Mouse (Mus musculus) liver, postnatal 0 days (tissue): ENCODE data around the gene Scn4a. TPM values are rescaled to one million over a fixed set of nuclear protein-coding genes. Genes with fewer than 3 reads are reported as not detected.
A peak's percentile ranks its signal among the peaks of the same experiment; 100 is the strongest.

Experiments
- ATAC-seq: fragments of 200-750 bp; cut with Nextera tagmentation; 2 replicates; pipeline ENCODE4 v1.8.0; 2017; ENCODE audit warnings: mild to moderate bottlenecking, moderate library complexity
- DNase-seq: peaks from one replicate; pipeline ENCODE4 v3.0.0-alpha.2; 2016
- H3K27ac ChIP-seq: fragments of 300-500 bp; sonication (generic); 2 replicates; pipeline ENCODE4 v1.5.1; 2014; ENCODE audit warnings: antibody characterized with exemption, moderate library complexity, mild to moderate bottlenecking, low read depth
- H3K27me3 ChIP-seq: fragments of 300-500 bp; sonication (generic); 2 replicates; pipeline ENCODE4 v1.6.1; 2014; ENCODE audit warnings: low read length, control low read depth, mixed read lengths; ENCODE audit not compliant: insufficient read depth
- H3K36me3 ChIP-seq: fragments of 300-500 bp; sonication (generic); replicated peaks from 2 replicates; pipeline ENCODE4 v1.6.1; 2014; ENCODE audit warnings: mild to moderate bottlenecking, control low read depth, low read length, moderate library complexity, mixed read lengths; ENCODE audit not compliant: insufficient read depth
- H3K4me1 ChIP-seq: fragments of 300-500 bp; sonication (generic); 2 replicates; pipeline ENCODE4 v1.6.1; 2014; ENCODE audit warnings: antibody characterized with exemption, mild to moderate bottlenecking, control low read depth; ENCODE audit not compliant: insufficient read depth
- H3K4me2 ChIP-seq: fragments of 300-500 bp; sonication (generic); 2 replicates; pipeline ENCODE4 v1.6.1; 2014; ENCODE audit warnings: low read depth, mild to moderate bottlenecking, low read length, moderate library complexity, mixed read lengths
- H3K4me3 ChIP-seq: fragments of 300-500 bp; sonication (generic); 2 replicates; pipeline ENCODE4 v1.5.1; 2014; ENCODE audit warnings: low read depth, low read length
- H3K9ac ChIP-seq: fragments of 300-500 bp; sonication (generic); replicated peaks from 2 replicates; pipeline ENCODE4 v1.6.1; 2014; ENCODE audit warnings: mild to moderate bottlenecking, moderate library complexity
- H3K9me3 ChIP-seq: fragments of 300-500 bp; sonication (generic); 2 replicates; pipeline ENCODE4 v1.6.1; 2016; ENCODE audit warnings: mild to moderate bottlenecking, control low read depth, low read length, mixed read lengths
- CTCF ChIP-seq: sonication (generic); IDR thresholded peaks from 2 replicates; pipeline ENCODE4 v1.5.1; 2016; ENCODE audit warnings: antibody characterized with exemption, low read depth
- EP300 ChIP-seq: IDR thresholded peaks from 2 replicates; pipeline ENCODE4 v1.6.1; 2016; ENCODE audit warnings: antibody characterized with exemption, low read depth, mild to moderate bottlenecking
- WGBS: fragments of 180-500 bp; shearing (Covaris S2); extraction: QIAGEN DNeasy Blood & Tissue Kit; methylation state at CpG from one replicate; pipeline ENCODE4 v1.1.7; 2014; ENCODE audit not compliant: insufficient replicate concordance; 5-methylcytosine and 5-hydroxymethylcytosine counted together
- polyA plus RNA-seq: library from polyadenylated mRNA; unstranded; fragments of >200 nt; fragmentation: Nextera tagmentation; extraction: Ambion mirVana; gene quantifications from 2 replicates; pipeline ENCODE4 v1.2.1, GENCODE M21; 2015

Scn4a gene
- polyA plus RNA-seq, 1 experiment from 2014 or later, result 0.06 TPM

DNA sequence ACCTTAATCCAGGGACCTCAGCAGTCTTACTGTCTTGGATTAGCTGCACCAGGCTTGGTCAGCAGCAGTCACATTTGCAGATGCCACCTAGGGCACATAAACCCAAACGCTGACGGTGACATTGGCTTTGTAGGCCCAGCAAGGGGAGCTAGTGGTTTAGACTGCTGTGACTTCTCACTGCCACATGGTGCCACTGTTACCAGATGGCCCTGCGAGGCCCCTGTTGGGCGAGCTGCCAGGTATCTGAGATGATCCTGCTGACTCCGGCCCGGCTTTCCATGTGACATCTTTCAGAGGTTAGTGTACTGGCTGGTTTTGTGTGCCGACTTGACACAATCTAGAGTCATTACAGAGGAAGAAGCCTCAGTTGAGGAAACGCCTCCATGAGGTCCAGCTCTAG is 63.7 kb downstream of the Scn4a start:
- no peaks in the 10 kb centered on the region for H3K9me3 ChIP-seq
- no peak overlapping the region for H3K4me3 ChIP-seq
- no peak overlapping the region for H3K9ac ChIP-seq
- peak; percentile 71 for DNase-seq
- no peak for TF ChIP-seq EP300
- peak; percentile 58 for TF ChIP-seq CTCF
- H3K4me2 ChIP-seq, result no peak overlapping the region
- no peaks in the 10 kb centered on the region for H3K36me3 ChIP-seq
- 60% methylated on average over 8 of the region's 8 CpGs for WGBS
- H3K27me3 ChIP-seq, result no peaks in the 10 kb centered on the region
- ATAC-seq, result peak; percentile 64; the same call in 1 of the 2 replicates
- no peak overlapping the region for H3K27ac ChIP-seq
- no peaks in the 10 kb centered on the region for H3K4me1 ChIP-seq

DNA sequence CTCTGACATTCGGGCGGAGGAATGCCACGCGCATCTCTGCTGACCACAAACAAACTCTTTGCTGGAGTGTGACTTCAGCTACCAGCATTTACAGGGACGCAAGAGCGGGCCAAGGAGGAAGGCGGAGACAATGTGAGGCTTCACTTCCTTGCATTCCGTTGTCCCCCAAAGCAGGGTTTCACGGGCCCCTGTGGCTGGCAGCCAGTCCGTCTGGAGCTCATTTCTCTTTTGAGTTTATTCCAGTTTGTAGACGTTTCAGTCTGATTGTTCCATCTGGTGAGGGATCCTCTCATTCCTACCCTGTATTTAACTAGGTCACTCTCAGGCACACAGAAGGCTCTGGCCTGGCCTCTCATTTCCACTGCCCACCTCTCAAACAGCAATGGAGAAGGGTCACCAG is 66.1 kb downstream of the Scn4a start:
- H3K36me3 ChIP-seq, result no peaks in the 10 kb centered on the region
- H3K27ac ChIP-seq, result no peak overlapping the region
- H3K4me3 ChIP-seq, result no peak overlapping the region
- no peak for TF ChIP-seq EP300
- no peak for TF ChIP-seq CTCF
- no peaks in the 10 kb centered on the region for H3K4me1 ChIP-seq
- no peak for DNase-seq
- H3K4me2 ChIP-seq, result no peak overlapping the region
- H3K9ac ChIP-seq, result no peak overlapping the region
- H3K9me3 ChIP-seq, result no peaks in the 10 kb centered on the region
- 68% methylated on average over 11 of the region's 11 CpGs for WGBS
- no peaks in the 10 kb centered on the region for H3K27me3 ChIP-seq
- no peak for ATAC-seq

- Histone ChIP-seq H3K36me3 (no peaks in the 10 kb centered on the region), H3K27ac (no peak overlapping the region), H3K9me3 (no peaks in the 10 kb centered on the region), H3K27me3 (no peaks in the 10 kb centered on the region), H3K4me2 (no peak overlapping the region), H3K4me1 (no peaks in the 10 kb centered on the region), H3K4me3 (no peak overlapping the region), H3K9ac (no peak overlapping the region)
- DNase-seq (no peak), ATAC-seq (no peak)
- no peak for TF ChIP-seq EP300
- TF ChIP-seq CTCF, result no peak
- 83% methylated on average over 7 of the region's 7 CpGs for WGBS
Measured at GRCm38 (mm10) chr11:106286206-106286605, 66.9 kb downstream of the Scn4a start.

DNA sequence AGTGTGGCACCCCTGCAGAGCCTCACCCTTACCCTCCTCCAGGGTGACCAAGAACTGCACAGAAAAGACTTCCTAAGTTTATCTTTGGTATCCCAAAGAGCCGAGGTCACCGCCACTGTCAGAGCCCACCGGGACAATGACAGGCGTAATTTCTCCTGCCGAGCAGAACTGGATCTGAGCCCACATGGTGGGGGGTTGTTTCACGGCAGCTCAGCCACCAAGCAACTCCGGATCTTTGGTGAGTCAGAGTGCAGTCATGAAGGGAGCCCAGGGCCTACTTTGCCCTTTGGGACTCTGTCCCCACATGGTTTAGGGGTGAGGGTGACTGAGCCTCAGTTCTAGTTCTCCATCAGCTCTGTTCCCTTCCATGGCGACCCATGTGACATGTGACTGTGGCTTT is 69.0 kb downstream of the Scn4a start:
- 62% methylated on average over 8 of the region's 8 CpGs for WGBS
- no peak overlapping the region for H3K4me3 ChIP-seq
- ATAC-seq, result no peak
- TF ChIP-seq EP300 (no peak), CTCF (no peak)
- no peaks in the 10 kb centered on the region for H3K36me3 ChIP-seq
- H3K4me2 ChIP-seq, result no peak overlapping the region
- no peaks in the 10 kb centered on the region for H3K9me3 ChIP-seq
- H3K4me1 ChIP-seq, result no peaks in the 10 kb centered on the region
- DNase-seq, result no peak
- no peaks in the 10 kb centered on the region for H3K27me3 ChIP-seq
- no peak overlapping the region for H3K27ac ChIP-seq
- no peak overlapping the region for H3K9ac ChIP-seq

DNA sequence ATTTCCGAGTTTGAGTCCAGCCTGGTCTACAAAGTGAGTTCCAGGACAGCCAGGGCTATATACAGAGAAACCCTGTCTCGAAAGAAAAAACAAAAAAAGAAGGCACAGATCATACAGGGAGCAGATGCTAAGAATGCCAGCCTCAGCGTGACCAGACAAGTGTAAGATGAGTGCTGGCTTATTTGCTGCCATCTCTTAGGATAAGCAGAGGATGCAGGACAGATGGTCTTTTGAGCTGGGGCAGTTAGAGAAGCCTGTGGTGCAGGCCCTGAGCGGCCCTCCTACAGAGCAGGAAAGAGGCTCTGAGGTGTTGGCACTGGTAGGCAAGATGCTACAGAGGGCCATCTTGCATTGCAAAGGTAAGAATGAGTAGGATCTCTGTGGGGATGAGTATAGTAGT is 69.7 kb downstream of the Scn4a start:
- WGBS, result 80% methylated on average over 4 of the region's 4 CpGs
- no peak for ATAC-seq
- no peak for TF ChIP-seq CTCF
- TF ChIP-seq EP300, result no peak

GRCm38 (mm10) chr11:106282452-106282851 is 70.6 kb downstream of the Scn4a start:
- no peak overlapping the region for H3K4me2 ChIP-seq
- no peak for ATAC-seq
- no peak for DNase-seq
- H3K4me1 ChIP-seq, result no peaks in the 10 kb centered on the region
- H3K36me3 ChIP-seq, result no peaks in the 10 kb centered on the region
- H3K27me3 ChIP-seq, result no peaks in the 10 kb centered on the region
- H3K9me3 ChIP-seq, result no peaks in the 10 kb centered on the region
- H3K27ac ChIP-seq, result no peak overlapping the region
- H3K9ac ChIP-seq, result no peak overlapping the region
- WGBS, result 77% methylated on average over 6 of the region's 6 CpGs
- TF ChIP-seq CTCF, result no peak
- TF ChIP-seq EP300, result no peak
- H3K4me3 ChIP-seq, result no peak overlapping the region

More for the DNA sequence above, 69.7 kb downstream of the Scn4a start:
- Histone ChIP-seq H3K9me3 (no peaks in the 10 kb centered on the region), H3K4me1 (no peaks in the 10 kb centered on the region), H3K9ac (no peak overlapping the region), H3K27ac (no peak overlapping the region), H3K4me3 (no peak overlapping the region), H3K36me3 (no peaks in the 10 kb centered on the region), H3K4me2 (no peak overlapping the region), H3K27me3 (no peaks in the 10 kb centered on the region)
- DNase-seq, result no peak

DNA sequence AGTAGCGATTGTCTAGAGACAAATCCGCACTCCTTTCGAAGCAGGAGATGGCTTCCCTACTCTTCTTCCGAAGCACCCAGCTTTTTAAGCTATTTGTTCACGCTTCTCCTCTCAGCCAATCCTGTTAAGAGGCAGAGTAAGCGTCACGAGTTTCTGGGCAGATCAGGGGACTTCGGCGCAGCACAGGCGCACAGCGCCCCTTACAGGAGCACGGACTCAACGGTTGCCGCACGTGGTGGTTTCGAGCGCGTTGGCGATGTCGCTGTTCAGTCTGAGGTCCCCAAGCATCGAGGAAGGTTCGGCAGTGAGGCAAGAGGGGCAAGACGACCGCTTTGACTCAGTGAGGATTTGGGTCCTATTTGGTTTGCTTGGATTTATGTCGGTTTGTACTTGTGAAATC is 76.6 kb downstream of the Scn4a start, which contains the start of gene Tcam1:
Tcam1 (plus strand) TSS at position 219 of the 400 bp plus-strand sequence.
- Histone ChIP-seq H3K27me3 (no peaks in the 10 kb centered on the region), H3K36me3 (no peaks in the 10 kb centered on the region), H3K4me3 (no peak within 1 kb of the TSS), H3K4me2 (peak within 1 kb of the TSS; percentile 52), H3K9ac (no peak within 1 kb of the TSS), H3K4me1 (peaks cover 18% of the 10 kb centered on the region), H3K27ac (no peak within 1 kb of the TSS), H3K9me3 (no peaks in the 10 kb centered on the region)
- TF ChIP-seq CTCF (peak; percentile 98), EP300 (no peak)
- 3% methylated on average over 25 of the region's 25 CpGs for WGBS
- ATAC-seq, result peak; percentile 22
- DNase-seq, result peak; percentile 96
